Mouse (Mus musculus) NIH3T3 (cell line): ENCODE data around the gene Trim2.

Source experiments
- DNase-seq: peaks from one replicate; pipeline ENCODE4 v3.0.0-alpha.2; 2012; ENCODE audit warnings: low read depth

The Trim2 gene

GRCm38 (mm10) chr3:84306777-84307176 lies at the start of gene Trim2:
Gene Trim2 (minus strand): TSS chr3:84306877.
- DNase-seq = no peak

GRCm38 (mm10) chr3:84355930-84356689 lies 49.4 kb upstream of the Trim2 start:
- peak; percentile 93 for DNase-seq

GRCm38 (mm10) chr3:84352353-84353034 lies 45.8 kb upstream of the Trim2 start:
- DNase-seq = peak; percentile 83

- DNase-seq = no peak
Observed at GRCm38 (mm10) chr3:84350311-84350710, 43.6 kb upstream of the Trim2 start.

GRCm38 (mm10) chr3:84349771-84350170 lies 43.1 kb upstream of the Trim2 start:
- DNase-seq = no peak

GRCm38 (mm10) chr3:84347426-84347825 lies 40.7 kb upstream of the Trim2 start:
- no peak for DNase-seq

- peak; percentile 74 for DNase-seq
Observed at GRCm38 (mm10) chr3:84346456-84347150, 39.9 kb upstream of the Trim2 start.

GRCm38 (mm10) chr3:84345646-84345980 lies 38.9 kb upstream of the Trim2 start:
- peak; percentile 38 for DNase-seq

- peak; percentile 94 for DNase-seq
Observed at GRCm38 (mm10) chr3:84344725-84345645, 38.3 kb upstream of the Trim2 start.

GRCm38 (mm10) chr3:84343101-84343500 lies 36.4 kb upstream of the Trim2 start:
- DNase-seq = no peak

GRCm38 (mm10) chr3:84341811-84342210 lies 35.1 kb upstream of the Trim2 start:
- DNase-seq = no peak

- DNase-seq = no peak
Observed at GRCm38 (mm10) chr3:84337585-84337984, 30.9 kb upstream of the Trim2 start.

- DNase-seq = no peak
Observed at GRCm38 (mm10) chr3:84336342-84336741, 29.7 kb upstream of the Trim2 start.

GRCm38 (mm10) chr3:84335421-84336073 lies 28.9 kb upstream of the Trim2 start:
- DNase-seq = no peak

GRCm38 (mm10) chr3:84334771-84335420 lies 28.2 kb upstream of the Trim2 start:
- no peak for DNase-seq

GRCm38 (mm10) chr3:84333400-84334349 lies 27.0 kb upstream of the Trim2 start:
- DNase-seq = peak; percentile 79

GRCm38 (mm10) chr3:84330210-84330609 lies 23.5 kb upstream of the Trim2 start:
- peak; percentile 31 for DNase-seq

- DNase-seq = peak; percentile 86
Observed at GRCm38 (mm10) chr3:84324967-84325441, 18.3 kb upstream of the Trim2 start.

GRCm38 (mm10) chr3:84324478-84324877 lies 17.8 kb upstream of the Trim2 start:
- peak; percentile 77 for DNase-seq
